Mouse (Mus musculus): ENCODE results near the gene 2810006K23Rik. TPM values are rescaled to one million over a fixed set of nuclear protein-coding genes. Genes with fewer than 3 reads are reported as not detected.

2810006K23Rik gene
- total and polyA plus RNA-seq, 3 experiments: 6.9 to 12.0 (median 11.4) TPM

- TF ChIP-seq CTCF (IDR thresholded peaks at IDR 0.05) (no peak), EP300 (IDR thresholded peaks at IDR 0.05; ENCODE audit: insufficient read depth, low read depth, low read length) (no peak), POLR2A (IDR thresholded peaks at IDR 0.05; ENCODE audit: insufficient read depth, low read depth, low read length) (no peak)
- Histone ChIP-seq H3K27me3 (ENCODE audit: control insufficient read depth, insufficient read depth, low read length) (no peaks in the 10 kb centered on the region), H3K79me2 (replicated peaks; ENCODE audit: control insufficient read depth, insufficient read depth, low read length) (no peaks in the 10 kb centered on the region), H3K4me3 (no peak overlapping the region), H3K36me3 (ENCODE audit: control insufficient read depth, insufficient read depth, low read length) (no peaks in the 10 kb centered on the region), H3K27ac (no peak overlapping the region), H3K4me1 (ENCODE audit: control insufficient read depth, insufficient read depth, low read length) (no peaks in the 10 kb centered on the region), H3K9ac (ENCODE audit: low read depth, low read length) (no peak overlapping the region)
- 95% methylated on average over 11 of the region's 11 CpGs for WGBS
- intact Hi-C loops (cut with DNase I): no loop called here
- DNase-seq: no peak
These were observed 17.8 kb upstream of the 2810006K23Rik start for GRCm38 (mm10) chr5:124310091-124310490.

DNA sequence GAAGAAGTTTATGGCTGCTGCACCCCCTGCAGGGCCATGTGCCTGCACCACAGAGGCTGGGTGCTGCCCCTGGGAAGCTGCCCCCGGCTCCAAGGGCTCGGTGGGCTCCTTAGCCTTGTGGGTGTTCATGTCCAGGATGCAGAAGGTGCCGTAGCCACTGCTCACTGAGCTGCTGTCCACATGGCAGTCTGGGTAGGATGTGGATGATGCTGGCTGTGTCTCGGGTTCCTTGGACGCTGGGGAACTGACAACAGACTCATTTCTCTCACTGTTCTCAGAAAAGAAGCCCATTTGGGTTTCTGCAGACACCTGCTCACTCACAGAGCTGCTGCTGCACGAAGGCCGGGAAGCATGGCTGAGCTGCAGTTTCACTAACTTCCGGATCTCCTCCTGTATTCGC lies 12.4 kb upstream of the 2810006K23Rik start:
- H3K4me3 ChIP-seq: no peak overlapping the region
- H3K79me2 ChIP-seq (replicated peaks; ENCODE audit: control insufficient read depth, insufficient read depth, low read length): no peaks in the 10 kb centered on the region
- H3K27me3 ChIP-seq (ENCODE audit: control insufficient read depth, insufficient read depth, low read length): no peaks in the 10 kb centered on the region
- no peak for DNase-seq
- H3K27ac ChIP-seq: no peak overlapping the region
- intact Hi-C loops (cut with DNase I): no loop called here
- peaks cover 1% of the 10 kb centered on the region; the same call in 1 of the 2 replicates for H3K4me1 ChIP-seq (ENCODE audit: control insufficient read depth, insufficient read depth, low read length)
- H3K36me3 ChIP-seq (ENCODE audit: control insufficient read depth, insufficient read depth, low read length): no peaks in the 10 kb centered on the region
- TF ChIP-seq CTCF (IDR thresholded peaks at IDR 0.05): no peak
- no peak for TF ChIP-seq POLR2A (IDR thresholded peaks at IDR 0.05; ENCODE audit: insufficient read depth, low read depth, low read length)
- TF ChIP-seq EP300 (IDR thresholded peaks at IDR 0.05; ENCODE audit: insufficient read depth, low read depth, low read length): no peak
- H3K9ac ChIP-seq (ENCODE audit: low read depth, low read length): no peak overlapping the region
- WGBS: 96% methylated on average over 9 of the region's 9 CpGs

GRCm38 (mm10) chr5:124315941-124316340 lies 11.9 kb upstream of the 2810006K23Rik start:
- H3K27me3 ChIP-seq (ENCODE audit: control insufficient read depth, insufficient read depth, low read length): no peaks in the 10 kb centered on the region
- H3K4me1 ChIP-seq (ENCODE audit: control insufficient read depth, insufficient read depth, low read length): peaks cover 1% of the 10 kb centered on the region; the same call in 1 of the 2 replicates
- no peaks in the 10 kb centered on the region for H3K36me3 ChIP-seq (ENCODE audit: control insufficient read depth, insufficient read depth, low read length)
- no peak overlapping the region for H3K4me3 ChIP-seq
- no peak for TF ChIP-seq CTCF (IDR thresholded peaks at IDR 0.05)
- TF ChIP-seq POLR2A (IDR thresholded peaks at IDR 0.05; ENCODE audit: insufficient read depth, low read depth, low read length): no peak
- TF ChIP-seq EP300 (IDR thresholded peaks at IDR 0.05; ENCODE audit: insufficient read depth, low read depth, low read length): no peak
- no peak overlapping the region for H3K9ac ChIP-seq (ENCODE audit: low read depth, low read length)
- WGBS: 93% methylated on average over 11 of the region's 11 CpGs
- intact Hi-C loops (cut with DNase I): no loop called here
- no peak overlapping the region for H3K27ac ChIP-seq
- no peaks in the 10 kb centered on the region for H3K79me2 ChIP-seq (replicated peaks; ENCODE audit: control insufficient read depth, insufficient read depth, low read length)
- DNase-seq: no peak

- Histone ChIP-seq H3K4me3 (no peak overlapping the region), H3K27me3 (ENCODE audit: control insufficient read depth, insufficient read depth, low read length) (no peaks in the 10 kb centered on the region), H3K4me1 (ENCODE audit: control insufficient read depth, insufficient read depth, low read length) (peaks cover 1% of the 10 kb centered on the region; the same call in 1 of the 2 replicates), H3K27ac (no peak overlapping the region), H3K79me2 (replicated peaks; ENCODE audit: control insufficient read depth, insufficient read depth, low read length) (no peaks in the 10 kb centered on the region), H3K36me3 (ENCODE audit: control insufficient read depth, insufficient read depth, low read length) (no peaks in the 10 kb centered on the region), H3K9ac (ENCODE audit: low read depth, low read length) (no peak overlapping the region)
- 69% methylated on average over 7 of the region's 7 CpGs for WGBS
- no peak for DNase-seq
- intact Hi-C loops (cut with DNase I): no loop called here
- no peak for TF ChIP-seq EP300 (IDR thresholded peaks at IDR 0.05; ENCODE audit: insufficient read depth, low read depth, low read length)
- TF ChIP-seq POLR2A (IDR thresholded peaks at IDR 0.05; ENCODE audit: insufficient read depth, low read depth, low read length): no peak
- TF ChIP-seq CTCF (IDR thresholded peaks at IDR 0.05): no peak
These were observed 10.2 kb upstream of the 2810006K23Rik start for GRCm38 (mm10) chr5:124317648-124318047.

GRCm38 (mm10) chr5:124326829-124327228 lies 1.1 kb upstream of the 2810006K23Rik start:
- peak overlapping the region; percentile 29; the same call in 1 of the 2 replicates for H3K9ac ChIP-seq (ENCODE audit: low read depth, low read length)
- H3K79me2 ChIP-seq (replicated peaks; ENCODE audit: control insufficient read depth, insufficient read depth, low read length): no peaks in the 10 kb centered on the region
- no peaks in the 10 kb centered on the region for H3K36me3 ChIP-seq (ENCODE audit: control insufficient read depth, insufficient read depth, low read length)
- no peak for TF ChIP-seq CTCF (IDR thresholded peaks at IDR 0.05)
- WGBS: 2% methylated on average over 8 of the region's 8 CpGs
- no peaks in the 10 kb centered on the region for H3K27me3 ChIP-seq (ENCODE audit: control insufficient read depth, insufficient read depth, low read length)
- peaks cover 1% of the 10 kb centered on the region for H3K4me1 ChIP-seq (ENCODE audit: control insufficient read depth, insufficient read depth, low read length)
- peak overlapping the region; percentile 94 for H3K27ac ChIP-seq
- no peak for DNase-seq
- intact Hi-C loops (cut with DNase I): loop anchor here (1.0 to 2.0 kb wide), 2 partner anchors 26 to 578 kb away; partner anchors contain the start of genes Kntc1 and Rsrc2
- H3K4me3 ChIP-seq: peak overlapping the region; percentile 82

DNA sequence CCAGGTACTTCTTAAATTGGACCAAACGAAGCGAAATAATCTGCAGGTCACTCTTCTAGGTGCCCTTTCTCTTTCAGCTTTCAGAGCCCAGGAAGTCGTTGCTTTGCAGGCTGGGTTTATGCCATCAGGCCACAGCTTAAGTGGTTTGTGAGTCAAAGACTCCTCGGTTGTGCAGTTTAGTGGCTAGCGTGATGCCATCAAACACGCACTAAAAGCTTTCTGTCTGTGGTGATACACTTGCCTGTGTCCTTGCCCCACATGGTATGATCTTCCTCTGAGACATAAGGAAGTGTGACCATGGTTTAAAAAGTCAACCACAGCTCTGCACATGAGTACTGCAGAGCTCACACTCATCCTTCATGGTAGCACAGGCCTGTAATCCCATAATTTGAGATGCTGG lies 2.2 kb downstream of the 2810006K23Rik start:
- Histone ChIP-seq H3K27me3 (ENCODE audit: control insufficient read depth, insufficient read depth, low read length) (no peaks in the 10 kb centered on the region), H3K9ac (ENCODE audit: low read depth, low read length) (no peak overlapping the region), H3K79me2 (replicated peaks; ENCODE audit: control insufficient read depth, insufficient read depth, low read length) (no peaks in the 10 kb centered on the region), H3K36me3 (ENCODE audit: control insufficient read depth, insufficient read depth, low read length) (peaks cover 3% of the 10 kb centered on the region), H3K4me1 (ENCODE audit: control insufficient read depth, insufficient read depth, low read length) (peaks cover 9% of the 10 kb centered on the region), H3K27ac (no peak overlapping the region), H3K4me3 (no peak overlapping the region)
- no peak for TF ChIP-seq POLR2A (IDR thresholded peaks at IDR 0.05; ENCODE audit: insufficient read depth, low read depth, low read length)
- TF ChIP-seq CTCF (IDR thresholded peaks at IDR 0.05): no peak
- no peak for TF ChIP-seq EP300 (IDR thresholded peaks at IDR 0.05; ENCODE audit: insufficient read depth, low read depth, low read length)
- WGBS: 90% methylated on average over 6 of the region's 6 CpGs
- DNase-seq: no peak
- intact Hi-C loops (cut with DNase I): no loop called here

All from heart, adult 2 months (tissue).